Mouse (Mus musculus): ENCODE results near the gene Utp11. TPM values are rescaled to one million over a fixed set of nuclear protein-coding genes. Genes with fewer than 3 reads are reported as not detected.

Utp11 gene
- polyA plus RNA-seq (2014; fragmentation: Nextera tagmentation; extraction: Ambion mirVana): 78.9 TPM in 2 replicates

- ATAC-seq (ENCODE audit: insufficient number of reproducible peaks, low FRiP score, low TSS enrichment, low read depth) (peak; percentile 90), DNase-seq (ENCODE audit: low spot score) (peak; percentile 86)
- no peaks in the 10 kb centered on the region for H3K9me3 ChIP-seq (ENCODE audit: control insufficient read depth, low read length)
- H3K4me3 ChIP-seq (ENCODE audit: low read depth, low read length): peak within 1 kb of the TSS; percentile 96
- no peaks in the 10 kb centered on the region for H3K36me3 ChIP-seq (ENCODE audit: control insufficient read depth, insufficient read depth, low read length)
- no peaks in the 10 kb centered on the region for H3K27me3 ChIP-seq (ENCODE audit: control insufficient read depth, insufficient read depth, low read length)
- peak within 1 kb of the TSS; percentile 87 for H3K9ac ChIP-seq (ENCODE audit: low read length)
- H3K27ac ChIP-seq (replicated peaks; ENCODE audit: low read depth, low read length): 0 out of 2 replicates have a peak within 1 kb of the TSS, but pooled peaks have one; percentile 14
- peak within 1 kb of the TSS; percentile 55 for H3K4me2 ChIP-seq (ENCODE audit: low read depth, severe bottlenecking)
- peaks cover 10% of the 10 kb centered on the region for H3K4me1 ChIP-seq (ENCODE audit: control insufficient read depth, insufficient read depth, low read length)
- WGBS: 1% methylated on average over 43 of the region's 43 CpGs
Measured at GRCm38 (mm10) chr4:124693135-124693894, at the start of gene Utp11. Utp11 (minus strand) TSS chr4:124693600.

- Histone ChIP-seq H3K4me2 (ENCODE audit: low read depth, severe bottlenecking) (no peak overlapping the region), H3K9ac (ENCODE audit: low read length) (no peak overlapping the region), H3K27ac (replicated peaks; ENCODE audit: low read depth, low read length) (no peak overlapping the region), H3K9me3 (ENCODE audit: control insufficient read depth, low read length) (no peaks in the 10 kb centered on the region), H3K4me3 (ENCODE audit: low read depth, low read length) (no peak overlapping the region), H3K27me3 (ENCODE audit: control insufficient read depth, insufficient read depth, low read length) (no peaks in the 10 kb centered on the region), H3K4me1 (ENCODE audit: control insufficient read depth, insufficient read depth, low read length) (no peaks in the 10 kb centered on the region), H3K36me3 (ENCODE audit: control insufficient read depth, insufficient read depth, low read length) (no peaks in the 10 kb centered on the region)
- DNase-seq (ENCODE audit: low spot score) (no peak), ATAC-seq (ENCODE audit: insufficient number of reproducible peaks, low FRiP score, low TSS enrichment, low read depth) (no peak)
- WGBS: 87% methylated on average over 11 of the region's 11 CpGs
Measured at GRCm38 (mm10) chr4:124742839-124743238, 49.4 kb upstream of the Utp11 start.

GRCm38 (mm10) chr4:124741376-124742343, 48.3 kb upstream of the Utp11 start, which contains the start of gene Inpp5b:
Inpp5b (plus strand) TSS chr4:124741850.
- Histone ChIP-seq H3K9me3 (ENCODE audit: control insufficient read depth, low read length) (no peaks in the 10 kb centered on the region), H3K36me3 (ENCODE audit: control insufficient read depth, insufficient read depth, low read length) (no peaks in the 10 kb centered on the region), H3K27me3 (ENCODE audit: control insufficient read depth, insufficient read depth, low read length) (no peaks in the 10 kb centered on the region), H3K4me3 (ENCODE audit: low read depth, low read length) (peak within 1 kb of the TSS; percentile 49), H3K4me1 (ENCODE audit: control insufficient read depth, insufficient read depth, low read length) (no peaks in the 10 kb centered on the region), H3K9ac (ENCODE audit: low read length) (peak within 1 kb of the TSS; percentile 18), H3K27ac (replicated peaks; ENCODE audit: low read depth, low read length) (no peak within 1 kb of the TSS), H3K4me2 (ENCODE audit: low read depth, severe bottlenecking) (peak within 1 kb of the TSS; percentile 70)
- ATAC-seq (ENCODE audit: insufficient number of reproducible peaks, low FRiP score, low TSS enrichment, low read depth) (peak; percentile 89), DNase-seq (ENCODE audit: low spot score) (peak; percentile 85)
- WGBS: 21% methylated on average over 25 of the region's 25 CpGs

GRCm38 (mm10) chr4:124738783-124739182, 45.4 kb upstream of the Utp11 start:
- WGBS: 65% methylated on average over 1 of the region's 1 CpGs
- Histone ChIP-seq H3K9ac (ENCODE audit: low read length) (no peak overlapping the region), H3K9me3 (ENCODE audit: control insufficient read depth, low read length) (no peaks in the 10 kb centered on the region)

GRCm38 (mm10) chr4:124738013-124738412, 44.6 kb upstream of the Utp11 start:
- DNase-seq (ENCODE audit: low spot score): no peak
- no peak for ATAC-seq (ENCODE audit: insufficient number of reproducible peaks, low FRiP score, low TSS enrichment, low read depth)
- 56% methylated on average over 4 of the region's 4 CpGs for WGBS

More at GRCm38 (mm10) chr4:124738783-124739182, 45.4 kb upstream of the Utp11 start:
- Histone ChIP-seq H3K36me3 (ENCODE audit: control insufficient read depth, insufficient read depth, low read length) (peaks cover under 1% of the 10 kb centered on the region; the same call in 1 of the 2 replicates), H3K27me3 (ENCODE audit: control insufficient read depth, insufficient read depth, low read length) (no peaks in the 10 kb centered on the region), H3K4me3 (ENCODE audit: low read depth, low read length) (no peak overlapping the region), H3K4me2 (ENCODE audit: low read depth, severe bottlenecking) (no peak overlapping the region), H3K4me1 (ENCODE audit: control insufficient read depth, insufficient read depth, low read length) (no peaks in the 10 kb centered on the region), H3K27ac (replicated peaks; ENCODE audit: low read depth, low read length) (no peak overlapping the region)
- no peak for ATAC-seq (ENCODE audit: insufficient number of reproducible peaks, low FRiP score, low TSS enrichment, low read depth)
- no peak for DNase-seq (ENCODE audit: low spot score)

GRCm38 (mm10) chr4:124737486-124737885, 44.1 kb upstream of the Utp11 start:
- no peaks in the 10 kb centered on the region for H3K4me1 ChIP-seq (ENCODE audit: control insufficient read depth, insufficient read depth, low read length)
- H3K36me3 ChIP-seq (ENCODE audit: control insufficient read depth, insufficient read depth, low read length): peaks cover 3% of the 10 kb centered on the region; the same call in 1 of the 2 replicates
- DNase-seq (ENCODE audit: low spot score) (no peak), ATAC-seq (ENCODE audit: insufficient number of reproducible peaks, low FRiP score, low TSS enrichment, low read depth) (no peak)
- H3K9ac ChIP-seq (ENCODE audit: low read length): no peak overlapping the region
- no peaks in the 10 kb centered on the region for H3K9me3 ChIP-seq (ENCODE audit: control insufficient read depth, low read length)
- no peak overlapping the region for H3K4me3 ChIP-seq (ENCODE audit: low read depth, low read length)
- H3K27ac ChIP-seq (replicated peaks; ENCODE audit: low read depth, low read length): no peak overlapping the region
- no peaks in the 10 kb centered on the region for H3K27me3 ChIP-seq (ENCODE audit: control insufficient read depth, insufficient read depth, low read length)
- H3K4me2 ChIP-seq (ENCODE audit: low read depth, severe bottlenecking): no peak overlapping the region
- WGBS: 74% methylated on average over 5 of the region's 5 CpGs

More at GRCm38 (mm10) chr4:124738013-124738412, 44.6 kb upstream of the Utp11 start:
- Histone ChIP-seq H3K27ac (replicated peaks; ENCODE audit: low read depth, low read length) (no peak overlapping the region), H3K4me1 (ENCODE audit: control insufficient read depth, insufficient read depth, low read length) (no peaks in the 10 kb centered on the region), H3K9me3 (ENCODE audit: control insufficient read depth, low read length) (no peaks in the 10 kb centered on the region), H3K36me3 (ENCODE audit: control insufficient read depth, insufficient read depth, low read length) (peaks cover 3% of the 10 kb centered on the region; the same call in 1 of the 2 replicates), H3K9ac (ENCODE audit: low read length) (no peak overlapping the region), H3K4me3 (ENCODE audit: low read depth, low read length) (no peak overlapping the region), H3K4me2 (ENCODE audit: low read depth, severe bottlenecking) (no peak overlapping the region), H3K27me3 (ENCODE audit: control insufficient read depth, insufficient read depth, low read length) (no peaks in the 10 kb centered on the region)

GRCm38 (mm10) chr4:124736952-124737351, 43.6 kb upstream of the Utp11 start:
- WGBS: 60% methylated on average over 2 of the region's 2 CpGs
- no peak for ATAC-seq (ENCODE audit: insufficient number of reproducible peaks, low FRiP score, low TSS enrichment, low read depth)
- Histone ChIP-seq H3K9me3 (ENCODE audit: control insufficient read depth, low read length) (no peaks in the 10 kb centered on the region), H3K27ac (replicated peaks; ENCODE audit: low read depth, low read length) (no peak overlapping the region), H3K27me3 (ENCODE audit: control insufficient read depth, insufficient read depth, low read length) (no peaks in the 10 kb centered on the region), H3K36me3 (ENCODE audit: control insufficient read depth, insufficient read depth, low read length) (peaks cover 3% of the 10 kb centered on the region; the same call in 1 of the 2 replicates), H3K4me3 (ENCODE audit: low read depth, low read length) (no peak overlapping the region), H3K9ac (ENCODE audit: low read length) (no peak overlapping the region), H3K4me2 (ENCODE audit: low read depth, severe bottlenecking) (no peak overlapping the region), H3K4me1 (ENCODE audit: control insufficient read depth, insufficient read depth, low read length) (no peaks in the 10 kb centered on the region)
- DNase-seq (ENCODE audit: low spot score): no peak

GRCm38 (mm10) chr4:124726121-124726520, 32.7 kb upstream of the Utp11 start:
- H3K36me3 ChIP-seq (ENCODE audit: control insufficient read depth, insufficient read depth, low read length): peaks cover 40% of the 10 kb centered on the region

More at GRCm38 (mm10) chr4:124726121-124726520, 32.7 kb upstream of the Utp11 start:
- Histone ChIP-seq H3K4me1 (ENCODE audit: control insufficient read depth, insufficient read depth, low read length) (no peaks in the 10 kb centered on the region), H3K4me2 (ENCODE audit: low read depth, severe bottlenecking) (no peak overlapping the region), H3K9ac (ENCODE audit: low read length) (no peak overlapping the region), H3K9me3 (ENCODE audit: control insufficient read depth, low read length) (no peaks in the 10 kb centered on the region), H3K27me3 (ENCODE audit: control insufficient read depth, insufficient read depth, low read length) (no peaks in the 10 kb centered on the region), H3K27ac (replicated peaks; ENCODE audit: low read depth, low read length) (no peak overlapping the region), H3K4me3 (ENCODE audit: low read depth, low read length) (no peak overlapping the region)
- WGBS: 91% methylated on average over 6 of the region's 6 CpGs
- DNase-seq (ENCODE audit: low spot score): no peak
- no peak for ATAC-seq (ENCODE audit: insufficient number of reproducible peaks, low FRiP score, low TSS enrichment, low read depth)
